Mouse (Mus musculus) bone marrow macrophage, adult 2 months (primary cell): Measurements from ENCODE around the gene Med27. TPM values are rescaled to one million over a fixed set of nuclear protein-coding genes. Genes with fewer than 3 reads are reported as not detected.

Source experiments
- H3K27ac ChIP-seq: 2 replicates; pipeline ENCODE4 v1.5.1; 2012; ENCODE audit warnings: low read depth, low read length; ENCODE audit not compliant: insufficient read depth
- H3K4me1 ChIP-seq: 2 replicates; pipeline ENCODE4 v1.6.1; 2012; ENCODE audit warnings: low read length; ENCODE audit not compliant: control insufficient read depth, insufficient read depth
- H3K4me3 ChIP-seq: 2 replicates; pipeline ENCODE4 v1.5.1; 2012; ENCODE audit warnings: mild to moderate bottlenecking, low read length, moderate library complexity; ENCODE audit not compliant: insufficient read depth
- CTCF ChIP-seq: IDR thresholded peaks from 2 replicates; pipeline ENCODE4 v1.5.1; 2012; ENCODE audit warnings: low read depth, mild to moderate bottlenecking, low read length, moderate library complexity
- POLR2A ChIP-seq: IDR thresholded peaks from 2 replicates; pipeline ENCODE4 v1.6.1; 2012; ENCODE audit warnings: mild to moderate bottlenecking, low read depth, low read length, borderline replicate concordance
- polyA plus RNA-seq: library from polyadenylated mRNA; stranded (reverse); fragments of >200 nt; gene quantifications from 2 replicates; pipeline ENCODE4 v1.2.4, GENCODE M21; 2012; ENCODE audit not compliant: missing spikeins, insufficient read depth, insufficient read length

Gene Med27
- polyA plus RNA-seq, 1 experiment = 14.2 TPM

DNA sequence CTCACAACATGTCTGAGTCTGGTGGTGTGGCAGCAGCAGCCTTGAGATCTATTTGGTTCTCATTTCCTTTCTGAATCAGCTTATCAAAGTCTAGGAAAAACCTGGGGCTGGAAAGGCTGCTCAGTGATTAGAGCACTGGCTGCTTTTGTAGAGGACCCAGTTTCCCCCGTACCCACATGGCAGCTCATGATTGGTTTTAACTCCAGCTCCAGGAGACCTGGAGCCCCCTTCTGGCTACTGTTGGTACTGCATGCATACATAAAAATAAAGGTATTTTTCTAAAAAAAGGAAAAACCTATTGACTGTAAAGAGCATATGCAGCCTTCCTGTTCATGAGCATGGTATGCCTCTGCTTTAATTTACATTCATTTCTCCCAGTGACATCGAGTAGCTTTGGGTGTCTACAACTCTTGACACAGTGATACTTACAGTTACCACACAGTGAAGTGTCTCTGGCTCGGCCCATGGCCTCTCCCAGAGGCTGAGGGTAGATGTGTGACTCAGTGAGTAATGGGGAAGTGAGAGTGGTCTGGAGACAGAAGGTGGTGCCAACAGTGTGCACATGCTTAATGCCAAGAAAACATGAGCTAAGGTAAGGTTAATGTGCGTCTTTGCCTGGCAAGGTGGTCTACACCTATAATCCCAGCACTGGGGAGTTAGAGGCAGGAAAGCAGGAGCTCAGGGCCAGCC is 207.5 kb downstream of the Med27 start:
- no peak overlapping the region for H3K4me3 ChIP-seq
- H3K4me1 ChIP-seq = no peaks in the 10 kb centered on the region
- TF ChIP-seq CTCF = peak; percentile 83
- no peak for TF ChIP-seq POLR2A
- H3K27ac ChIP-seq = no peak overlapping the region

DNA sequence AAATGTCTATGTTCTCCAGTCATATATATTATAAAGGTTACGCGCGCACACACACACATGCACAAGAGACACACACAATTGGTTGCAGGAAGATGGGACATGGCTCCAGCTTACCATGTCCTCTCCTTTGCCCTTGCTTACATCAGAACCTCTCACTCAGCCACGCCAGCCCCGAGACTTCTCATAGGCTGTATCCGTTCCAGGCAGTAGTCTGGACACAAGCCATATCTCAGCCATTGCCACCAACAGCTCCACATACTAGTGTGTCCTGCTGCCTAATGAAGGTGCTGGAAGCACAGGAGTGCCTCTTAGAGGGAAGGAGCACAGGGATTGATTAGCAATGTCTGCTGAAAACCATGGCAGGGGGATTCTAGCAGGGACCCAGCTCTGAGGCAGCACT is 211.9 kb downstream of the Med27 start:
- Histone ChIP-seq H3K4me1 (no peaks in the 10 kb centered on the region), H3K4me3 (no peak overlapping the region), H3K27ac (no peak overlapping the region)
- TF ChIP-seq POLR2A (no peak), CTCF (no peak)

DNA sequence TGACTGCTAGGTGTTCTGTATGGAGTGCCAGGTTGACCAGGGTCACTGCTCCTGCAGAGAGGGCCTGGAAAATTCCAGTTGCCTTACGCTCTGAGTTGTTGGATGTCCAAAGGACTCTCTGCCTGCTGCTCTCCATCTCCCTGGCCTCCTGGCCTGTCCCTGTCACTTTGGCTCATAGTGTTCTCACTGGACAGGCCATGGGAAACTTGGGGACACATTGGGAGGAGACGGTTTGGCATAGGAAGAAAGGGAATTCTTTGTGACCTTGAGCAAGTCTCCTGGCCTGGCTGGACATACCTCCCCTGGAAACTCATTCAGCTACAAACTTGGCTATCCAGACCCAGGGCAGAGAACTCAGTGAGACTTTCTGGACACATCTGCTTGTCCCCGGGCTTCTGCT is 213.3 kb downstream of the Med27 start:
- Histone ChIP-seq H3K27ac (no peak overlapping the region), H3K4me1 (no peaks in the 10 kb centered on the region), H3K4me3 (no peak overlapping the region)
- no peak for TF ChIP-seq CTCF

DNA sequence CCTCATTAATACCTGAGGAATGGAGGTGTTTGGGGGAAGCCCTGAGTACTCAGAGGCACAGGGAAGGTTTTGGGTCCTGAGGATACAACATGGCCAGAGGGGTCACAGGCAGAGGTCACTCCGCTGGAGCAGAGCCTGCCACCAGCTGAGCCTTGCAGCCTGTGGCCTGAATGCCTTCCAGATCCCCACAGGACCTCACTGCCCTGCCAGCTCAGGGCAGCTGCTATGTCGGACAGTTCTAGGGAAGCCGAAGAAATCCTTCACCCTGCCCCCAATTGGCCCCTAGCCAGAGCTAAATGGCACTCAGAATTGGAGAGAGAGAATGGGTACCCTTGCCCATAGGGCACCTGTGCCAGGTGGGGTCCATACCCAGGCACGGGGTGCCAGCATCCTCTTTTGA is 214.8 kb downstream of the Med27 start:
- TF ChIP-seq CTCF (no peak), POLR2A (no peak)
- no peaks in the 10 kb centered on the region for H3K4me1 ChIP-seq
- H3K4me3 ChIP-seq = no peak overlapping the region
- no peak overlapping the region for H3K27ac ChIP-seq

DNA sequence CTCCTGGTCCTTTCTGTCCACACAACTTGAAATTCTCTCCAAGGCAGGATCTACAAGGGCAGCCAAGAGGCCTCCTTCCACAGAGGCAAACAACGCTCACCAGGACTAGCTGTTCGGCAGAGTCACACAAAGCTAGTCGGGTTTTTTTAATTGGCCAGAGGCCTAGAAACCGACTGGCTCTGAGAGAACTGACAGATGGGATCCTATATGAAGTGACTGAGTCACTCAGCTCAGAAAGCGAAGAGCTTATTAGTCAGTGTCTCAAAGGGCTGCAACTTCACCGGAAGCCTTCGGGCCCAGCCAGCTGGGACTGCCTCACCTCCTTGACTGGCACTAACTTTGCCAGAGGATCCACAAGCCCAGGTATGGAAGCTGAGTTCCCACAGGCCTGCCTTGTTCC is 217.4 kb downstream of the Med27 start:
- Histone ChIP-seq H3K4me3 (no peak overlapping the region), H3K27ac (no peak overlapping the region), H3K4me1 (no peaks in the 10 kb centered on the region)
- TF ChIP-seq CTCF = no peak
- no peak for TF ChIP-seq POLR2A

DNA sequence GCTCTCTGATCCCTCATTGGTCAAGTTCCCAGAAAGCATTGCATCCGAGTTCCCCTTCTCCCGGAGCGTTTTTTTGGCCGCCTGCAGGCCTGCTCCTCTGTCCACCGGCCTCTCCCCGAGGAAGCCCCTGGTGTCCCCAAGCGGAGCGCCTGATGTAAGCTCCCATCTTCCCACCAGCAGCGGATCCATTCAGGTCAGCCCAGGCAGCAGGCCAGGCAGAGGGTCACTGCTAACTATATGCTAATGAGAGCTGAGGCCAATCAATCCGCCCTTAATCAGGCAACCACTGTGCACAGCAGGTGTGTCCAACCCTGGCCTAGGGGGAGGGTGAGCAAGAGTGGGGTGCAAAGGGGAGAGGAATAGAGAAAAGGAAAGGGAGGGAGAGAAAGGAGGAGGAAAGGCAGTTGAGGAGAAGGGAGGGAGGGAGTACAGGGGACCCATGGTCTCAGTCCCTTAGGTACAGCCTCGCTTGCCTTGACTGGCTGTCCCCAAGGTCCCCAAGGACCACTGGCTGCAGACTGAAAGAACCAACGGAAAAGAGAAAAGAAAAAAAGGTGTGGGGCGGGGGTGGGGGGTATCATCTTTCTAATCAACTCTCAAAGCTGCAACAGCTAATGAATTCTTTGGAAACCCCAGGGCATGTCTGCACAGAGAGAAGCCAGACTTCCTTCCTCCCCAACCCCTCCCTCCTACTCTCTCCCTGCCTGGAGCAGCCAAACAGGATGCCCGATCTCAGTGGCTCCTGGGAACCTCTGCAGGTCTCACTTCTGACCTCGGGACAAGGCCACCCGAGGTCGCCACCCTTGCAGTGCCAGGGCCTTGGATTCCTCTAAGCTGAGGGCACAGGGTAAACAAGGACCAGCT is 219.2 kb downstream of the Med27 start:
- Histone ChIP-seq H3K27ac (no peak overlapping the region), H3K4me1 (no peaks in the 10 kb centered on the region), H3K4me3 (no peak overlapping the region)
- TF ChIP-seq CTCF = no peak
- TF ChIP-seq POLR2A = no peak

DNA sequence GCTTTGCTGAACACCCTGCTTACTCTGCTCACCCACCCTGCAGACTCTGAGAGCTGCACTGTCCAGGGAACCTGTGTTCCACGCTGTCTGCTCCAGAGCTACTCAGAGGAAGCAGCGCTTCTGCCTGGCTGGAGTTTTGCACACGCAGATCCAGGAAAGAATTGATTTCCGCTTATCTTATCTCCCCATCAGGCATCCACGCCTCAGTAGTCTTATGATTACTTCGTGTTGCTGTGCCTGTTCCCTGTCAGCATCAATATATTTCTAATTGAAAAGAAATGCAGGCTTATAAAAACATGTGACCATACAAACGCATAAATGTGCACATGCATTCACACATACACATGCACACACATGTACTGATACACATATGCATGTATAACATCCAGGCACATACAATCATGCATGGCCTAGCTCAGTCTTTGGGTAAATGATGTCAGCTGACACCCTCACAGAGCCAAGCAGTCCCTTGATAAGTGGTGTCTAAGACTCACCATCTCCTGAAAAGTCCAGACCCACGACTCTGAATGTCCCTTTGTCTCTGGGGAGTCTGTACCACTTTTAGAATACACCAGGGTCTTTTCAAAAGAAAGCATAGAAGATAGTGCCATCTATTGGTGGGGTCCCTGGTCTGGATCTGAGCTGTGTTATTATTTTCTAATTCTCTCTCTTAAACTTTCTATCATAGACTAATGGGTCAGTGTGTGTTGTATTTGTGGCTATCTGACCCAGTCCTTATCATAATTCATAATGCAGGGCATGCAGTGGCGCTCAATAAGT is 225.5 kb downstream of the Med27 start:
- Histone ChIP-seq H3K27ac (no peak overlapping the region), H3K4me3 (no peak overlapping the region), H3K4me1 (no peaks in the 10 kb centered on the region)
- TF ChIP-seq CTCF = no peak
- no peak for TF ChIP-seq POLR2A

DNA sequence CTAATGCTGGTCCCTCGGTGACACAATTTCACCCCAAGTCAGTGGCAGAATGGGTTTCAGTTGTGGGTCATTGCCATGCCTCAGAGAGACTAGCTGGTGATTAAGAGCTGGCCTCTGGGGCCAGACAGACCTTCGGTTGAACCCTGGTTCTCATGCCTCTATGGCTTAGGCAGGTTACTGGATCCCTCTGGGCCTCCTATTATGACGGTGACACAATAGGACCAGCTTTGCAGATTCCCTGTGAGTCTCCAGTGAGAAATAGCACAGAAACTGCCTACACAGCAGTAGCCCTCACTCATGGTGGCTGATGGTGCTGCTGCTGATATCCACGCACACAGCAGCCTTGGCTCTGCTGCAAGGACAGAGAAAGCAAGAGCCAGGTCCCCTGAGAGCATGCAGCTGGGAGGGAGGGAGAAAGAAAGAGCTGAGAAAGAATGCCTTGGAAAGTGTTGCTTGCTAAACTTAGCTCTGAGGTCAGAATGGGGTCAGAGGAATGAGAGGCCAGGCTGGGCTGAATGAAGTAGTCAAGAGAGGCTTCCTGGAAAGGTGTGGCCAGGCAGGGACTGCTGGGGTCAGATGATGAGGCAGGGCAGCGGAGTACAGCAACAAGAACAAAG is 226.3 kb downstream of the Med27 start:
- Histone ChIP-seq H3K4me1 (no peaks in the 10 kb centered on the region), H3K4me3 (no peak overlapping the region)

DNA sequence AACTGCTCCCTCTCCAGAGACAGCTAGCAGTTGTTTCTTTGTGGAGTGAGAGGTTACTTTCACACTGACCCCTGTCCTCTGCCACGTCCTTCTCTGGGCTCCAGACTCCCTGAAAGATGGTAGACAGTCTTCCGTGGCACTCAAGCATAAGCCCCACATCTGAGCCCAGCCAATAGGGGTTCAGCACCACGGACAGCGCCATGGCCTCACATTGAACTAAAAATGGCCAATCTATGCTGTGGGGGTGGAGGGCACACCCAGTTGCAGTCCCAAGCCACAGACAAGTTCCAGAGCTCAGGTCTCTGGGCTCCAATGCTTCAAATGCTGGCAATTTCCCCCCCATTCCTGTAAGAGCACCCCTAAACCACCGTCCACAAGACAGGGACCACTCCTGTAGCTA is 227.0 kb downstream of the Med27 start:
- Histone ChIP-seq H3K4me1 (no peaks in the 10 kb centered on the region), H3K27ac (no peak overlapping the region), H3K4me3 (no peak overlapping the region)
- TF ChIP-seq POLR2A = no peak
- no peak for TF ChIP-seq CTCF

More for the DNA sequence above, 226.3 kb downstream of the Med27 start:
- H3K27ac ChIP-seq = no peak overlapping the region
- TF ChIP-seq POLR2A (no peak), CTCF (no peak)
